Mouse (Mus musculus) hindlimb bud, embryonic 11.5 days (tissue): Measurements from ENCODE around the gene Rybp.

Experiments used
- DNase-seq: peaks from one replicate; pipeline ENCODE4 v3.0.0-alpha.2; 2012; ENCODE audit warnings: low read depth, low spot score; ENCODE audit errors: extremely low spot score

Rybp gene

DNA sequence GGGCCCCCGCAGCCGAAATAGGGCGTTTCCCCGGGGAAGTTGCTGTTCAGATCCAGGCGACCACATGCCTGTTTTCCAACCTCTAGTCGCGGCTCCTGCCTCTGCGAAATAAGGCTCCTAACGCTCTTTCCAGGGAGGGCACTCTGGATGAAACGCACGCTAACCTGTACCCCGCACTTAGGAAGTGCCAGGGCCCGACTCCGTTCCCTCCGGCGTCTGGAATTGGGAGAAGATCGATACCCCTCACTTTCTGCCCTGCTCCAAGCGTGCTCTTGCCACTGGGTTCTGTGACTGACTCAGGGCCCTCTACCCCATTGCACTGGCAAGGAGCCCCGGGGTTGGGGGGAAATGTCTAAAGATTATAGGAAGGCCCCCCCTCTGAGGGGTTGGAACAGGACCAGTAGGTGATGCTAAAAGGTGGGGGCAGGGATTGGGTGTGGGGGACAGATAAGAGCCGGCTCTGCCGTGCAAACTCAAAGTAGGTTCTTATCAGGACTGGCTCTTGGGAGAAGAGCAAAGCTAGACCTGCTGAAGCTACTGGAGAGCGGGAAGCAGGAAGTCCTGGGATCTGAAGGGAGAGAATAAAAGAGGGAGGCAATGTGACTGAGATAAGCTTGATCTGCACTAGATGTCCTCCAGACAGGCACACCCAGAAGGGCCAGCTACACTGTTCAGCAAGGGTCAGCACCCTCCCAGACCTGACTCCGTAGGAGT, 888 bp upstream of the Rybp start:
- DNase-seq: no peak

GRCm38 (mm10) chr6:100286573-100287333, 532 bp downstream of the Rybp start:
- DNase-seq: no peak

DNA sequence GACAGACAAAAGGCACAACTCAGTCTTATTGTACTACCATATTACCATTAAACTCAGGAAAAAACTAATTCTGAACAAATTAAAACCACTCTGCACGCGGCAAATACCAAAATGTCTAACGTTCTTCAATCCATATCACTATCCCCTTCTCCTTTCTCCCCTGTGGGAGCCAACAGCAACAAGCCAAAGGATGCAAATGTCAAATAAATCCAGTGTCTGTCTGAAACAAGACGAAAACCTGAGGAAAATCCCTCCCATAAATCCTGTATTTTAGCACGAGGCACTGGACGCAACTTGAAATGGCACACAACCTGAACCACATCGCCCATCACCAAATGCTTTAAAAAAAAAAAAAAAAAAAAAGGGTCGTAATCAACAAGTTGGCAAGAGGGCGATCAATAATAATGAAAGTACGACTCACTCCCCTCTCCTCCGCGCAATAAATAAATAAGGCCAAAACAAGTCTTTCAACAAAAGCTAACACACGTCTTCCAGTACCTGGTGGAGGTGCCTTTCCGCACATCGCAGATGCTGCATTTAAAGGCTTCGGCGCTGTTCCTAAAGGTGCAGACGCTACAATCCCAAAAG, 1.2 kb downstream of the Rybp start:
- no peak for DNase-seq

GRCm38 (mm10) chr6:100278841-100279240, 8.4 kb downstream of the Rybp start:
- DNase-seq: no peak

GRCm38 (mm10) chr6:100276344-100276743, 10.9 kb downstream of the Rybp start:
- no peak for DNase-seq

DNA sequence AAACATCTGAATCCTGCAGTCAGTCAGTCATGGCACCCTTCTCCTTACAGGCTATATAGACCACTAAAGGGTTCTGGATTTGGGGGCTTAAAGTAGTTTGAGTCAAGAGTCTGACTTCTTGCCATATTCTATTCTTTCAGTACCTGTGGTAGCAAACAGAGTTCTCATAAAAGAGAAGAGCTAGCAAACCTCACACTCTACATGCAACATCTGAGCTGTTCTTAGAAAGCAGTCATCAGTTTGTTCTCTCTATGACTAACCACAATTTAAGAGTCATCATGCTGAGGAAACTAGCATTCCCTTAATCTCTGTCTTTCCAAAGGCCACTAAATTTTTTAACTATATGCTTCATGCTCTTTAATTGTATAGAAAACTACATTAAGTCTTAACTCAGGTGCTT, 11.6 kb downstream of the Rybp start:
- no peak for DNase-seq

GRCm38 (mm10) chr6:100273556-100273955, 13.7 kb downstream of the Rybp start:
- DNase-seq: no peak

GRCm38 (mm10) chr6:100271992-100272391, 15.3 kb downstream of the Rybp start:
- DNase-seq: no peak

- no peak for DNase-seq
These were observed 16.5 kb downstream of the Rybp start for GRCm38 (mm10) chr6:100270765-100271164.

- no peak for DNase-seq
These were observed 27.7 kb downstream of the Rybp start for GRCm38 (mm10) chr6:100259607-100260006.

- no peak for DNase-seq
These were observed 29.0 kb downstream of the Rybp start for GRCm38 (mm10) chr6:100258278-100258677.

- no peak for DNase-seq
These were observed 31.9 kb downstream of the Rybp start for GRCm38 (mm10) chr6:100255411-100255810.

- no peak for DNase-seq
These were observed 32.6 kb downstream of the Rybp start for GRCm38 (mm10) chr6:100254671-100255070.

- DNase-seq: no peak
These were observed 42.8 kb downstream of the Rybp start for GRCm38 (mm10) chr6:100244474-100244873.

GRCm38 (mm10) chr6:100235036-100235435, 52.2 kb downstream of the Rybp start:
- no peak for DNase-seq

GRCm38 (mm10) chr6:100233522-100233921, 53.8 kb downstream of the Rybp start:
- no peak for DNase-seq

DNA sequence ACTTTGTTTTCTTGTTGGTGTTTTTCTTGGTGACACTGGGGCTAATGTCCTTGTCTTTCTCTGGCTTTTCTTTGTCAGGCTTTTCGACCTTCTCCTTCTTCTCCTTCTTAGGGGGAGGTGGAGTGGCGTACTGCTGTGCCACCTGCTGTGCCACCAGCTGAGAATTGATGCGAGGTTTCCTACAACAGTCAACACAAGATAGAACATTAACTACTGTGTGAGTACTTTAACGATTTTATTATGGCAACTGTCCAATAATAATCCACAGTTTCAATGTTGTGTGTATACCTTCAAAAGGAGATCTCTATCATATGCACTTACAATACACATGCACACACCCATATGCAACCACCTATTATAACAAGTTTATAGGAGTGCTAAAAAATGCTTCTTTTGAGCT, 54.2 kb downstream of the Rybp start:
- no peak for DNase-seq

DNA sequence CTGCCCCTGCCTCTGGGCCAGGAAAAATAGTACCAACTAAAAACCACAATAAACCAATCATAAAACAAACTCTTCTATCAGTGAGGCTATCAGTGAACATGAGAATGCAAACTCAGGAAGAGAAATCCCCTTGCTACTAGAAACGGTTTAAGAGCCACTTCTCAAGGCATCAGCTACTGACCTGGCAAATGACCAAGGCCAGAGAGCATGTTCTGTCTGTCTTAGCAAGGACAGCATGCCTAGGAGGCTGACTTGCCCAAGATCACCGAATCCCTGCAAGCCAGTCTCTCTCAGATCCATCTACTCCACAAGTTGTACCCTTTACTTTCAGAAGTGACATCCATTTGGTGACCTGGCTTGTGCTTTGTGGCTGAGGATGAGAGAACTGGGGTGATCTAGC, 61.1 kb downstream of the Rybp start:
- DNase-seq: no peak

DNA sequence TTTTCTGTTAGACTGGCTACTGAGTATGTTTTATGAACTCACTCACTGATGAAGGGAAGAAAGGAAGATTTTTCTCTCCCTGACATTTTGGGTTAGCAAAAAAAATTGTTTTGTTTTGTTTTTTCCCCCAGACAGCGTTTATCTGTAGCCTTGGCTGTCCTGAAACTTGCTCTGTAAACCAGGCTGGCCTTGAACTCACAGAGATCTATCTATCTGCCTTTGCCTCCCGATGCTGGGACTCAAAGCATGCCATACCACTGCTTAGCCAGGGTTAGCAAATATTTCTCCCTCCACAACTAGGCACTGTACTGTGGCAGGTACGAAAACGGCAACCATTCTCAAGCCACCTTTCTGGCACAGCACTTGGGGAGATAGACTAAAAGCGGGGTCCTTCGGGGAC, 63.4 kb downstream of the Rybp start:
- DNase-seq: no peak

DNA sequence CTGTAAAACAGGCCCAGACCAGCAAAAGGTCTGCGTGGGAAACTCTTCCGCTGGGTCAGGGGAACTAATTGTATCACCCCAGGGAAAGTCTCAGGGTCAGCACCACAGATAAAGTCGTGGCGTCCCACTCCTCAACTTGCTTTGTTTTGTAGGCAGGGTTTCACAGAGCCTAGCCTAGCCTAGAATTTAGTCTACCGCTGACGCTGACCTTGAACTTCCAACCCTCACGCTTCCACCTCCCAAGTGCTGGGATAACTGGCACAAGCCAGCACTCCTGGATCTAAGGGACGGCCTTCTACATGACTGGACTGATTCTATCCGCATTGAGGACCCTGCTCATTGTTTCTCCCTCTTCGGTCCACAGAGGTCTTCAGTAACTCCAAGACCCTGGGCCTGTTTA, 63.9 kb downstream of the Rybp start:
- DNase-seq: no peak

- no peak for DNase-seq
These were observed 64.4 kb downstream of the Rybp start for GRCm38 (mm10) chr6:100222927-100223326.

- no peak for DNase-seq
These were observed 65.5 kb downstream of the Rybp start for GRCm38 (mm10) chr6:100221803-100222202.
